In genomic region chr8:127063551-127064360, GRCm38 (mm10) we compare ENCODE assay signal across 7 mouse cellular contexts. TPM values are rescaled to one million over a fixed set of nuclear protein-coding genes. Genes with fewer than 3 reads are reported as not detected.
DNase-seq lines count a peak whose midpoint lies in the region; ATAC-seq and TF ChIP-seq lines count a peak whose summit lies in the region.

Pard3 (plus strand) TSS chr8:127063893.

- under 1% methylated on average over 93 of the region's 98 CpGs for WGBS in intestine, embryonic 16.5 days
- WGBS in midbrain, embryonic 10.5 days, result under 1% methylated on average over 98 of the region's 98 CpGs
- under 1% methylated on average over 89 of the region's 98 CpGs for WGBS in small intestine, adult 2 months

- peak within 1 kb of the TSS; percentile 85 for H3K4me3 ChIP-seq in intestine, embryonic 16.5 days (ENCODE audit: low read length)
- H3K4me3 ChIP-seq in midbrain, embryonic 10.5 days, result peak within 1 kb of the TSS; percentile 96
- peak within 1 kb of the TSS; percentile 92 for H3K4me3 ChIP-seq in small intestine, adult 2 months (ENCODE audit: low read depth, low read length)

- peak; percentile 91 for DNase-seq in adrenal gland, postnatal 14 days
- peak; percentile 86 for DNase-seq in embryo, embryonic 10.5 days (ENCODE audit: low spot score)
- DNase-seq in gastrocnemius, postnatal 36 days, result peak; percentile 65 to 67
- peak; percentile 48 to 52 for DNase-seq in left cerebral cortex, postnatal 25 days (ENCODE audit: low spot score in 2 of 2)
- DNase-seq in midbrain, embryonic 10.5 days (ENCODE audit: low spot score), result peak; percentile 86

- H3K9ac ChIP-seq in intestine, embryonic 16.5 days (ENCODE audit: low read depth, low read length), result peak within 1 kb of the TSS; percentile 95

- no peaks in the 10 kb centered on the region for H3K36me3 ChIP-seq in intestine, embryonic 16.5 days (ENCODE audit: control insufficient read depth, insufficient read depth, low read length)
- H3K36me3 ChIP-seq in midbrain, embryonic 10.5 days, result no peaks in the 10 kb centered on the region
- no peaks in the 10 kb centered on the region for H3K36me3 ChIP-seq in small intestine, adult 2 months (ENCODE audit: control insufficient read depth, insufficient read depth, low read length)

- H3K27ac ChIP-seq in intestine, embryonic 16.5 days (ENCODE audit: low read length), result peak within 1 kb of the TSS; percentile 98
- H3K27ac ChIP-seq in midbrain, embryonic 10.5 days (replicated peaks), result peak within 1 kb of the TSS; percentile 99
- peak within 1 kb of the TSS; percentile 89 for H3K27ac ChIP-seq in small intestine, adult 2 months (ENCODE audit: insufficient read depth, low read depth, low read length)

- peaks cover 19% of the 10 kb centered on the region for H3K4me1 ChIP-seq in intestine, embryonic 16.5 days (ENCODE audit: control insufficient read depth, insufficient read depth, low read length)
- peaks cover 42% of the 10 kb centered on the region for H3K4me1 ChIP-seq in midbrain, embryonic 10.5 days
- H3K4me1 ChIP-seq in small intestine, adult 2 months (ENCODE audit: control insufficient read depth, insufficient read depth, insufficient read length, low read length), result no peaks in the 10 kb centered on the region

- ATAC-seq in intestine, embryonic 16.5 days, result peak; percentile 97

- H3K4me2 ChIP-seq in intestine, embryonic 16.5 days (ENCODE audit: low read depth, low read length), result peak within 1 kb of the TSS; percentile 71

- TF ChIP-seq POLR2A in small intestine, adult 2 months (IDR thresholded peaks at IDR 0.05; ENCODE audit: low read depth, low read length), result no peak; the same call in none of the 2 replicates

- TF ChIP-seq CTCF in small intestine, adult 2 months (IDR thresholded peaks at IDR 0.05; ENCODE audit: extremely low read depth, insufficient read length, insufficient replicate concordance, low read depth, low read length), result peak; percentile 32; the same call in 1 of the 2 replicates

- intact Hi-C loops in gastrocnemius, postnatal 36 days (cut with DNase I), result loop anchor here (2.0 to 5.0 kb wide), 3 partner anchors 71 to 114 kb away; no protein-coding TSS in a partner anchor
- intact Hi-C loops in left cerebral cortex, postnatal 25 days (cut with DNase I), result loop anchor here (2.0 to 5.0 kb wide), 2 partner anchors 75 to 76 kb away; no protein-coding TSS in a partner anchor

- H3K27me3 ChIP-seq in intestine, embryonic 16.5 days (replicated peaks; ENCODE audit: control insufficient read depth, insufficient read depth, low read length), result no peaks in the 10 kb centered on the region
- no peaks in the 10 kb centered on the region for H3K27me3 ChIP-seq in midbrain, embryonic 10.5 days (ENCODE audit: low read depth, poor library complexity, severe bottlenecking)
- no peaks in the 10 kb centered on the region for H3K27me3 ChIP-seq in small intestine, adult 2 months (ENCODE audit: control insufficient read depth, insufficient read depth, low read length)

- H3K9me3 ChIP-seq in intestine, embryonic 16.5 days (ENCODE audit: control insufficient read depth, low read length), result no peaks in the 10 kb centered on the region
- H3K9me3 ChIP-seq in midbrain, embryonic 10.5 days (replicated peaks), result no peaks in the 10 kb centered on the region

RNA-seq across cellular contexts. Expression of gene Pard3, which starts in this region (rescaled TPM):
- 37.8 and 40.2 TPM in 2 replicates for total RNA-seq in adrenal gland, postnatal 14 days (2021)
- total RNA-seq in gastrocnemius, postnatal 36 days (2021), result 10 to 100 TPM; 25.8 to 27.3 TPM
- polyA plus RNA-seq in intestine, embryonic 16.5 days (2015; fragmentation: Nextera tagmentation; extraction: Ambion mirVana), result 17.3 and 19.1 TPM in 2 replicates
- 10 to 100 TPM; 14.4 to 21.6 TPM for total RNA-seq in left cerebral cortex, postnatal 25 days (2021)
- polyA plus RNA-seq in midbrain, embryonic 10.5 days (2016; fragmentation: Nextera tagmentation; extraction: Ambion mirVana), result 25.1 and 26.1 TPM in 2 replicates
- 27.2 and 52.9 TPM in 2 replicates for polyA plus RNA-seq in small intestine, adult 2 months (2012; rRNA removed)

Comparison
In these comparisons a context has a peak if more than half of its experiments do, and no peak if none do; other contexts are left out.
1. Peak in every context shown above with its lines: DNase-seq, ATAC-seq, H3K4me3 ChIP-seq and H3K27ac ChIP-seq.